Mouse (Mus musculus): ENCODE data around the gene Nme8.
A peak's percentile ranks its signal among the peaks of the same experiment; 100 is the strongest.

The Nme8 gene

DNA sequence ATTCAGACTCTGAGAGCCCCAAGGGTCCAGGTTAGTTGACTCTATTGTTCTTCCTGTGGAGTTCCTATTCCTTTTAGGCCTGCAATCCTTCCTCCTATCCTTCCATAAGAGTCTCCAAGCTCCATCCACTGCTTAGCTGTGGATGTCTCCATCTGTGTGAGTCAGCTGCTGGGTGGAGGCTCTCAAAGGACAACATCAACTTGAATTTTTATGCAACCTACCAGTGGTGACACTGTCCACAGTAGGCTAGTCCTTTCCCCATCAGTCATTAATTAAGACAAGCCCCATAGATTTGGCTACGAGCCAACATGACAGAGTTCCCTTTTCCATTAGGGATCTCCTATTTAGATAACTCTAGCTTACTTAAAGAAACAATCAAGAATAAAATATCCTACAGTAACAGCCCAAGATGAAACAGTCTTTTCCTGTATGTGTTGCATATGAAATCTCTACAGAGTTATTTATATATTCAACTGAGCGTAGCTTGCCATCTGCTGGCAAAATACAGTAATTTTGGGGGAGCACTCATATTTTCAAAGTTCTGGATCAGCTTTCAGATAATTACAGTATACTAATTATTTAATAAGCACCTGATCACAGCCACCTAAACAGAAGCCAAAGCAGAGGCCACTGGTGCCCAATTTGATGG lies 57.3 kb downstream of the Nme8 start:
- DNase-seq = no peak

DNA sequence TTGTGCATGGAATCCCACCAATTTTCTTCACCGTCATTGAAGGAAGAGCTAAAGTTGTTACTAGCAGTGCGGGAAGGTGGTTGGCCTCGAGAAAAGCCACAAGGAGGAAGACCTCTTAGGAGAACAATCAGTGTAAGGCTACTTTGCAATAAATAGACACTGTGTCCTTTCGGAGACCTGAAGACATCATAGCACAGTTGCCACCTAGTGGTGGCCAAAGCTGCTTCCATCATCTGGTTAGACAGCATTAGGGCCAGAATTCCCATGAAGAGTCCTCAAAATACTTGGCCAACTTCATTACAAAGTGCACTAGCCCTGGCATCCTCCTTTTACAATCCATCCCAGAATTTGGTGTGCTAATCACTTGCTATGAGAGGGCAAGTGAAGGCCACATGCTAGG lies 61.5 kb downstream of the Nme8 start:
- no peak for DNase-seq

DNA sequence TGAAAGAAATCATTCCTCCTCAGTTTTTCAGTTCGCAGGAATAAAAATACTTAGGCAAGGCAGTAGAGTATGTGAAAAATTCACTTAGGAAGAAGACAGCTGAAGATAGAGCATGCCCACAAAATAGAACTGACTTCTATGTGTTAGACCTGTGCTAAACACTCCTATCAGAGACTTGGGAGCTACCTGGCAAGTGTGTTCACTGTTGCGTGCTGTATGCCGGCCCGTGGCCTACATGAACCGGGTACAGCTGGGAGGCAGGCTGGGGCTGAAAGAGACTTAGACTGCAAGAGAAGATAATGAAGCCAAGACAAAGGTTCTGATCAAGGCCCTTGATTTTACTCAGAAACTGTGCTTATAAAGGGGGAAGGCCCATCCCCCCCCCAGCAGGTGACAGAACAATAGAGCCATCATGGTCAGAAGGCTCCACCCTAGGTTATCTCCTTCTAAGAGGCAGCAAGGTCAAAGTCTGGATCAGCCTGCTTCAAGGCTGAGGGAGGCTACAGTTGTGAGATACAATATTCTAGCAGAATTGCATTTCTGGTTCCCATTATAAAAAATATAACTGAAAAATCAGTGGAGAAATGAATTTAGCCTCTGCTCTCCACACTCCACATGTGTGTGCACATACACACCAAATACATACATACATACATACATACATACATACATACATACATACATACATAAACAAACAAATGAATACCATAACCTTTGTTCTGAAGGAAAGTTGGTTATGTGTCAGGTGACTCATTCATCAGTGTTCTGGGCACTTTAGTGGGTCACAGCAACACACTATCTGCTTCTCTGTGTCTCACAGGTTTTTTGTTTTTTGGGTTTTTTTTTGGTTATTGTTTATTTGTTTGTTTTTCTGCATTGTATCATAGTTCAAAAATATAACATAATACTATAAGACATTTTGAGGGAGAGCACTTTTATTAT lies 66.6 kb downstream of the Nme8 start:
- no peak for DNase-seq

DNA sequence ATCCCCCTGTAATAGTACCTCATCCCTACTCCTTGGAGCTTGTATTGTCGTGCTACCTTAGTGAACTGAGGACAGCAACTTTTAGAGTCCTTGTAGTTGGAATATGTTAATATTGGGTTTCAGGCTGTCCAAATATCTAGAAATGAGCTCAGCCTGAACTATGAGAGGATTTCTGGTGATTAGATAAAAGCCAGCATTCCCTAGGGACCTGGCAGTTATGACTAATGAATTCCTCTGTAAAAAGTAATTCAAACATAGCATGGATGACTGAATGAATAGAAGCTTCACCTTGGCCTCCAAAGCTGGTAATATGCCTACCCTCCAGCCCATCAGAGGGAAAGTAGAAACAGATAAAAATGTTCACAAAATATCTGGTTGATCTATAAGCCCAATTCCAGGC lies 71.1 kb downstream of the Nme8 start:
- DNase-seq = no peak

DNA sequence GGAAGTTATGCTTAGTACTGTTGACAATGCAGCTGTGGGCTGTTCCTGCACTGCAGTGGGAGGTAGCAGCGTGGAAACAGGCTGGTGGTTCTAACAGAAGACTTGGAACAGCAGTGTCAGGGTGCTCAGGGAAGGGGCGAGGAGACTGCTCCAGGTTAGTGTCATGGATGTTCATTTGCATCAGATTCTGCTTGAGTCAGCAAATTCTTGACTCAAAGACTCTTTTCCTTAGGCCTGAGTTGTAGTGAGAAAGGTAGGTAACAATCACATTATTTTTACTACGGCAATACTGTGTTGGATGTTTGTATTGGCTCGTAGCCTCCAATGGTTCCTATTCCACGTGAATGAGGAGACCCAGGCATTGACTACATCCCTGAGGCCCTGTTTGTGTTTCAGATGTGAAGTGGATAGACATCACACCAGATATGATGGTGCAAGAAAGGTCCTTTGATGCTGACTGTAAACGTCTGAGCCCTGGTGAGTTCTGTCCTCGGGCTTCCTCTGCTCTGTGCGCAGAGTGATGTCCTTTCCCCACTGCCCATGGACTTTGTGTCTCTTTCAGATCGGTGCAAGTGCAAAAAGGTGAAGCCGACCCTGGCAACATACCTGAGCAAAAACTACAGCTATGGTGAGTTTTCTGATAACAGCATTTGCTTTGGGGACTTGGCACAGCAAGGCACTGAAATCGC lies 72.8 kb downstream of the Nme8 start:
- no peak for DNase-seq

DNA sequence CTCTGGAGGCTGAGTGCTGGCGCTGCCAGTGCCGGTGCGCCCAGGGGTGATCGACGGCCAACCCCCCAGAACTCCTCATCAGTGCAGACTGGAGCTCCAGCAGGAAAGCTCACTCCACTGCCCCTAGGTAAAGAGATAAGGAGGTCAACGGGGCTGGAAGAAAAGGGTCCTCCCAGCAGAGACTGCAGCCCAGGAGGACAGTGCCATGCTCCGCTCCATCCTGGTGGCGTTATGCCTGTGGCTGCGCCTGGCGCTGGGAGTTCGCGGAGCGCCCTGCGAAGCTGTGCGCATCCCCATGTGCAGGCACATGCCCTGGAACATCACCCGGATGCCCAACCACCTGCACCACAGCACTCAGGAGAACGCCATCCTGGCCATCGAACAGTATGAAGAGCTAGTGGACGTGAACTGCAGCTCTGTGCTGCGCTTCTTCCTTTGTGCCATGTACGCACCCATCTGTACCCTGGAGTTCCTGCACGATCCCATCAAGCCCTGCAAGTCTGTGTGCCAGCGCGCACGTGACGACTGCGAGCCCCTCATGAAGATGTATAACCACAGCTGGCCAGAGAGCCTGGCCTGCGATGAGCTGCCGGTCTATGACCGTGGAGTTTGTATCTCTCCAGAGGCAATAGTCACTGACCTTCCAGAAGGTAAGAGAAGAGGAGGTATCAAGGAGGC lies 74.2 kb downstream of the Nme8 start:
- no peak for DNase-seq

DNA sequence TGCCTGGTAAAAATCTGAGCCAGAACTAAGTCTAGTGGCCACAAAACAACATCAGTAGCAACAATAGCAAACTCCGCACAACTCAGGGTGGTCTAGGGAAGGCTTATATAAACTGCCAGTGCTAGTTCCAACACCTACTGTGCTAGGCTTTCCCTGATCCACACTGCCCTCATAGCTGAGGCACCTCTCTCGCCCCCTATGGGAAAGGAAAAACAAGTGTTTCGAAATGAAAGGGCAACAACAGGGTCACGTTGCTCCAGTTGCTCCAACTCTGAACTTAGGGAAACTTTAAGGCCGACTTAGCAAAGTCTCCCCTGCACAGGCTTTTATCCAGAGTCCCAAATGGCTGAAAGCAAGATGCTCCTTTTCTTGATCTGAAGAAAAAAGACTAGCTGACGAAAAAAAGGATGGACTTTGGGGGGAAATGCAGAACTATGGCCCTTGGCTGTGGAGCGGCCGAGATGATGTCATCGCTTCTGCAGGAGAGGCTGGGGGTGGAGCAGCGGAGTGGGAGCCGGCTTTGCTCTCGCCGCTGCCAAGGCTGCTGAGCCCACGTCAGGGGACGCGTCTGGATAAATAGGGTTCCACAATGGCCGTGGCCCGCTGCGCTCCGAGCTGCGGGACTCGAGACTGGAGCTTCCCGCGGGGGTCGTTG lies 74.9 kb downstream of the Nme8 start, which contains the start of gene Sfrp4:
Sfrp4 (plus strand) TSS at position 532 of the 655 bp plus-strand sequence.
- peak; percentile 44 for DNase-seq

DNA sequence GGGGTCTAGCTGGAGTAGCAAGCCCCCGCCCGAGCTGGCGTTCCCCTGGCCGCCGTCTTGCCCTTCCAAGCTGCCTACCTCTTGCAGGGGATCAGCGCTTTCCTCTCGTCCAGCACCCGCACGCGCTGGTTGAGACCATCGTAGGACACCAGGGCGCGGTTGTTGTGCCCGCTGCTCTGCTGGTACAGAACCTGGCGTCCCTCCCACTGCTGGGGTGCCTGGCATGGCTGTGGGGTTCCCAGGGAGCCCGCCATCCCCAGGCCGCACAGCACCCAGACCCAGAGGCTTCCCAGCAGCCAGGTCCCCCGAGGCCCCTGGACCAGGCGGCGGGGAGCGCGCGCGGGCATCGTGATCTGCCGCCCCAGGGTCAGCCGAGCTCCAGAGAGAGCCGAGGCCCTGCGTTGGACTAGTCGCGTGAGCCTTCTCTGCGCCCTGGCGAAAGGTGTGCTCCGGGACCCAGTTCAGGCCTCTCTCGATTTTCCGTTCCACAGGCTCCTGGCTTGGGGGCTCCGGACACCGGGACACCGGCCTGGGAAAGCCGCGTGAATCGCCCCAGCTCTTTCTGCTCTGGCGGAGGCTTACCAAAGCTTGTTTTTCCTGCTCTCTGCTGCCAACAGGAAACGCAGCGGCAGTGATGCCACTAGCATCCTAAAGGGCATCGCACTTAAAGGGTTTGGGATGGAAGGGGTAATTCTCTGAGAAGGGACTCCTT lies 78.2 kb downstream of the Nme8 start, which contains the start of gene Epdr1:
Epdr1 (minus strand) TSS at position 712 of the 712 bp plus-strand sequence.
- peak; percentile 72 for DNase-seq

DNA sequence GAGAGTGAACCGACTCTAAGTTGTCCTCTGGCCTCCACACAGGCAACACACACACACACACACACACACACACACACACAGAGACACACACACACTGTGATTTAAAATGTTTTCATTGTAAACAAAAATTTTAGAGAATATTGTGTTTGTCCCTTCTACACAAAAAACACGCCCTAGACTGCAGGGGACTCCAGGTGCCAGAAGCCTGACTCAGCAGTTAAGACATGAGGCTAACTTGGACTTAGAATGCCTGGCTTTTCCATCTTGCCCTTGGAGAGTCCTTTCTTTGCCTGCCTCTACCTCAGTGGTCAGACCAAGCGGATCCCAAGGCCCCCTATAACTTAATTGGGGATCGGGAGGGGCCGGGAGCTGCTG lies 78.8 kb downstream of the Nme8 start:
- no peak for DNase-seq

DNA sequence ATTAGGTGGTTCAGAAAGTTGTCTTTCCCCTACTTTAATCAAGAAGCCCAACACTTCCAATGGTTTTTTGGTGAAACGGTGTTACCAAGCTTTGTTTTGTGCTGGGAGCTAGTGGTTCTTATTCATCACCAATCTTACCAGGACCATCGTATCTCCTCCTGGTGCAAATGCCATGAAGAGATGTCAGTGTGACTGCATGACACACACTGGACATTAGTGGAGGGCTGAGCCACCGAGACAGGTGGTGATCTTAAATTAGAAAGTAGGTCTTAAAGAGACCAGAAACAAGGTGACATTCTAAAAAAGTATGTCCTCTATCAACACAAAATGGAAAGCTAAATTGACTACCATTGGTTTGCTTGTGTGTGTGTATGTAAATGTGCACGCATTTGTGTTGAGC lies 79.5 kb downstream of the Nme8 start:
- no peak for DNase-seq

DNA sequence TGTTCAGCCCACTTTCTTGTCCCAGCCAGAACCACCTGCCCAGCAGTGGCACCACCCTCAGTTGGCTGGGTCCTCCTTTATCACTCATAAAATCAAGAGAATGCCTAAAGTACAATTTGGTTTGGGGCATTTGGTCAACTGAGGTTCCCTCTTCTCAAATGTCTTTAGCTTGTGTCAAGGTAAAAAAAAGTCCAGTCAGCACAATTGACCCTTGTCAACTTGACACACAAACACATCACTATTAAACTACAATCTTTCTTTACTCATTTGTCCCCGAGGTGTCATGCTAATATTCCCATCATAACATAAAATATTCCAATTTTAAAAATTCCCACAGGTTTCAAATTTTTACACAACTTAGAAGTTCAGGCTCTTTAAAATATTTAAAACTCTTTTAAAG lies 83.3 kb downstream of the Nme8 start:
- no peak for DNase-seq

DNA sequence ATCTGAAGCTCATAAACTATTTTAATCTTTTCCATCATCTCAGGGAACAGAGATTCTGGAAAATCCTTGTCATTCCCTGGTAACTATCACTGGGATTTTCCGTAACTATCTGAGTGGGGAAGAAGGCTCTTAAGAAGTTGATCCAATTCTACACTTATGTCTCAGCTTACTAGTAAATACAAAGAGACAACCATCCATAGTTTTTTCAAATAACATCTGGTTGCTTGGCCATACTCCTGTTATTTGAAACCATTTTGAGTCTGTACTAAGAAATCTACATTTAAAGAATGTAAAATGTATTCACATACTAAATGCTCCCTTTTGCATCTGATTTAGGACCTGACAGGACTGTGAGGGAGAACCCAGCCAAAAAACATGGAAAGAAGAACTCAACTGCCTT lies 84.2 kb downstream of the Nme8 start:
- no peak for DNase-seq

DNA sequence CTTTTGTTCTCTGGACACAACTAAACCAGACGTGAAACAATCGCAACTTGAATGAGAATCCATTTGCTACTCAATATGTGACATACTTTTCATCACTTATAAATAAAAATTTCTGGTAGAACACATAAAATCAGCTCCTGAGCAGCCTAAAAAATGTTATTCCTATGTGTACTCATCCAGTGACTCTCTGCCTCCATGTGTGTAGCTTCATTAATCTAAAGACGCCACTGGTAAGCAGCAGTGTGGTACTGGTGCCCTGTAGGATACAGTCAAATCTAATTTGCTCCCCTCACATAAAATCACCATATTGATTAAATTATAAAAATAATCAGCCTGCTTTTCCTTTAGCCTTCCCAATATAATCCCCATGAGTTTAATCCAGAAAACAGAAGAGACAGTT lies 84.6 kb downstream of the Nme8 start:
- DNase-seq = no peak

DNA sequence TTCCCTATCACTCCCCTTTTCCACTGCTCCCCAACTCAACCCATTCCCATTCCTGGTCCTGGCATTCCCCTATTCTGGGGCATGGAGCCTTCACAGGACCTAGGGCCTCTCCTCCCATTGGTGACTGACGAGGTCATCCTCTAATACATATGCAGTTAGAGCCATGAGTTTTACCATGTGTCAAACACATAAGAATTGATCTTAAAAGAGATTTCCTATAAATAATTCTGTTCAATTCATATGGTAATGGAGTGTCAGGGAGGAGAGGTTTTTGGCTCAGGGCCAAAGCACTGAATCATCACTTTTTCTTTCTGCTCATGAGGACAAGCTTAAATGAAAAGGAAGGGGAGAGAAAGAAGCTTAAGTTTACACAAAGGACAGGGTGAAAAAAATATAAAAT lies 85.2 kb downstream of the Nme8 start:
- peak; percentile 18 for DNase-seq

DNA sequence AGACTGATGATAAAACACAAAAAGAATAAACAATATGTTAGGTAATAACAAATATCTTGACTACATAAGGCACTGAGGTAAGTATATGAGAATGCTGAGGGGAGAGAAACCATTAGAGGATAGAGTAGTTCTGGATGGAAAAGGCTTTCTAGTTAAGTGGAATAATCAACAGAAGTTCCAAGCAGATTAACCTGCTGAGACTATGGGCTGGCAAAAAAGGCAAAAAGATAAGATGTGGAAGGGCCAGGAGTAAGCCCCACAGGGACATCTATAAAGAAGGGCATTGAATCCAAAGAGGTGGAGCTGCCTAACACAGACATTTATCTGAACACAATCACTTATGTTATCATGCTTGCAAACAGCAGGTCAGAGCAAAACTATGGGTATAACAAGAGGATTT lies 89.5 kb downstream of the Nme8 start:
- DNase-seq = no peak

DNA sequence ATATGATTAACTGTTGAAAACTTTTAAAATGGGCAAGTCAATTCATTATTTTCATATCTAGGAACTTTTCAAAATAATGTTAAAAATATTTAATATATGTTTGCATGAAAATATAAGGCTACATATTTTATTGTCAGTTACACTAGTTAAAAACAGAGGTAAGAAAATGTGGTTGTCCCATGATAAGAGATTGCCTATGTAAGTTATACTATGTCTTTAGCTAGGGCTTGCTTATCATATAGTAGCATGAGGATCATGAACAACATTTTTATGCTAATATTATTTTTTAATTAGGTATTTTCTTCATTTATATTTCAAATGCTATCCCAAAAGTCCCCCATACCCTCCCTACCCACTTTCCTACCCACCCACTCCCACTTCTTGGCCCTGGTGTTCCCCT lies 92.7 kb downstream of the Nme8 start:
- no peak for DNase-seq

DNA sequence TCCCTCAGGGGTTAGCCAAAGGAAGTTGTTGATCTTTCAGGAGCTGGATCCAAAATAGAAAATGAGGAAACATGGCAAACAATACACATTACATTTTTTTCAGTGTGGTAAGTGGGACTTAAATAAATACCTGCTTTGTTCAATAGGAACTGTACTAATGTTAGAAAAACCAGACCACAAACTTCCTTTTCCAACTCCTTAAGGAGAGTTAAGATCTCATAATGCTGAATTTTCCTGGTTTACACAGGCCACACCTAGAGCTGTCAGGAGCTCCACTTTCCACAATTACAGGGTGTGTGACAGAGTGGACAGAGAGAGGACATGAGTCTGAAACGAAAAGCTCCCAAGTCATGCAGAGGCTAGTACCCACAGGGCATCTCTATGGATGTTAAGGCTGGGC lies 93.9 kb downstream of the Nme8 start:
- no peak for DNase-seq

DNA sequence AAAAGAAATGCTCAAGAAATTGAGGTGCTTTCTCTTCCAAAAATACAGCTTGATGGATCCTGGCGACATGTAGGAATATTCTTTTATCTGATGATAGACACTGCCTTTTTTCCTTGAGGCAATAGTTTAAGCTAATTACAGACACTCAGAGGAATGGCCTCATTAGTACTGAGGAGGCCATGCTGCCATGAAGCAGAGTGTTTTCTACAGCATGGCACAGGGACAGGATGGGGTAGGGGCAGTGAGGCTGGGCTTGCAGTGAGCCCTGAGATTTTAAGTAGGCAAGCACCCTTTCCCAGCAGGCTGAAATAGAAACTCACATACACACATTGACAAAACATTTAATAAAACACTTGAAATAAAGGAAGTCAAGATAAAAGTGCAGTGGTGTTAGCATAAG lies 95.1 kb downstream of the Nme8 start:
- DNase-seq = no peak

DNA sequence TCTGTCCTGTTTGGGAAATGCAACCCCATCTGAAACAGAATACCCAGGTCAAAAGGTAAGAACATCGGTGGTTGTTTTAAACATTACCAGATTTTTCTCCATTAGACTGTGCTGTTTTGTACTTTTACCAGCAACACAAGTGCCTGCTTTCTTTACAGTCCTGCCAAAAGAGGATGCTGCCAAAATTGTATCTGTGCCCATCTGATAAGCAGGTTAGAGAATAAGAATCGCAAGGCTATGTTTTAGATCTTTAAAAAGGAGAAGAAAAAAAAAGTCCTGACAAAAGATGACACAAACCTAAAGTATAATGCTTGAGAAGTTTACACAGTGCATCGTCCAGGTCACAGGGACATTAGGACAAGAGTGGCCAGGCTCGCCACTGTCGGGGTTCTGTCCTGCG lies 98.4 kb downstream of the Nme8 start:
- DNase-seq = no peak

DNA sequence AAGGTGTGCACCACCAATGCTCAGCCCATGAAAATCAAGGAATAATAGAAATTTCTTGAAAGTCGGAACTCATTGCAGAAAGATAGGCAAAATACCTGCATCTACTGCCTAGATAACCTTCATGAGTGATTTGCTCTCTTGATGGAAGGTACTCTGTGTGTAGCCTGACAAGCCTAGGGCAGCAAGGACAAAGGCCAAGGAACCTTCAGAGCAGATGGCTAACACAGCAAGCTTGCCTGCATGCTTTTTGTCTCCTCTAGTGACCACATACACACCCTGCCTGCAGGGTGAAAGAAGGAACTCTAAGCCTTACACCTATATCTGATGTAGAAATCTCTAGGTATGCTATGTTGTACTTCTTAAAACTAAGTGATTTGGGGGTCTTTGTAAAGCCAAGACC lies 102.5 kb downstream of the Nme8 start:
- no peak for DNase-seq
